Mouse (Mus musculus) embryonic fibroblast, embryonic 13.5 days (primary cell): Measurements from ENCODE around the gene D10Jhu81e.

Experiments
- CTCF ChIP-seq: IDR thresholded peaks from 2 replicates; pipeline ENCODE4 v1.5.1; 2011; ENCODE audit warnings: mild to moderate bottlenecking, control low read depth, low read length, moderate library complexity, borderline replicate concordance; ENCODE audit not compliant: insufficient read depth
- POLR2A ChIP-seq: IDR thresholded peaks from 2 replicates; pipeline ENCODE4 v1.6.1; 2011; ENCODE audit warnings: low read depth, mild to moderate bottlenecking, control low read depth, low read length, moderate library complexity

GRCm38 (mm10) chr10:78140251-78140600, 29.4 kb downstream of the D10Jhu81e start:
- no peak for TF ChIP-seq POLR2A
- no peak for TF ChIP-seq CTCF
